Mouse (Mus musculus) left cerebral cortex, adult 6 months (tissue): ENCODE results near the gene Uqcc1. TPM values are rescaled to one million over a fixed set of nuclear protein-coding genes. Genes with fewer than 3 reads are reported as not detected.

ENCODE experiments used
- long read RNA-seq, 2 experiments: library from polyadenylated mRNA; unstranded; transcript quantifications; one replicate each; pipeline ENCODE4 v2.0.0; 2019 to 2020
- polyA plus RNA-seq: library from polyadenylated mRNA; unstranded; fragments of <200 nt; fragmentation: Nextera tagmentation; gene quantifications from 2 replicates; pipeline ENCODE4 v1.2.3, GENCODE M21; 2021

The Uqcc1 gene
- polyA plus RNA-seq = 53.9 and 71.2 TPM in 2 replicates
- long read RNA-seq, experiment 1, transcript Uqcc1-204 (10 exons, 2,633 nt) = major isoform, 465 of 595 reads
- long read RNA-seq, experiment 1, transcript Uqcc1-207 (10 exons, 2,413 nt) = minor isoform, 33 of 595 reads
- long read RNA-seq, experiment 1, partial matches to known transcripts = 48 of 595 reads
- long read RNA-seq, experiment 1, other reads (novel, unspliced or antisense) = 48 of 595 reads
- long read RNA-seq, experiment 2, transcript Uqcc1-204 (10 exons, 2,633 nt) = major isoform, 52 of 75 reads
- long read RNA-seq, experiment 2, partial matches to known transcripts = 11 of 75 reads
- long read RNA-seq, experiment 2, other reads (novel, unspliced or antisense) = 11 of 75 reads

DNA sequence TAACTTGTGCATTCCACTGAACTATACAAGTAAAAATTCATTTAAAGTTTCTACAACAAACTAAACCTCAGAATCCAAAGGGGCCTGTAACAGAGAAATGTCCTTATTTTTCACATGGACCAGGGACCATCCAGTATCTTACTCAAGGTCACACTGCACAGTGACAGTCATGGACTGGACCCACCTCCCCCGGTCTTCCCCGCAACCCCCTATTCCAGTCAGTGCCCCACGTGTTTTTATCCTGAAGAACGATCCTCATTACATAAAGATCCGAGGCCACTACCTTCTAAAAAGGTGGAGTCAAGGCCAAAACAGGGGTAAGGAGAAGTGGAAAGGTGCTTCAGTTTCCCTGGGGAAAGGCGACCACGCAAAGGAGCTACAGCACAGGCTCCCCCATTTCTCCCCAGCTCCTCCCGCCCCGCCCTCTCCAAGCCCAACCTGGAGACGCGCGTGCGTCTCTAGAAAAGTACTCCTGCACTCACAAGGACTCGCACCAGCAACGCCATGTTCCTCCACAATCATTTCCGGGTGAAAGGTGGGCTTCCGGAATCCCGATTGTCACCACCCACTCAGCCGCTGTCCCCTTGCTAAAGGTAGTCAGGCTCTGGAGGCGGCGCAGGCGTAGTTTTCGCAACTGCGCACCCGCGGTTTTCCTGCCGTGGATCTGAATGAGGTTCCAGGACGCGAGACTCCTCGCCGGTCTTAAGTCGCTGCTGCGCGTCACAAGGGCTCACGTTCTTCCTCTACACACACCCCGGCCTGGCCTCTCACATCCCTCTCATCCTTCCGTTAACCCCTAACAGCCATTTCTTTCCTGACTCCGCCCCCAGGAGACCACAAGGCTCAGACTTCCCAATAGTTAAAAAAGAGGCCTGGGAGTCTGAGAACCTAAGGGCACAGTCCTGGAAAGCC lies at the start of gene Uqcc1:
TSS of gene Uqcc1 (minus strand) at position 780 of the 912 bp plus-strand sequence.

DNA sequence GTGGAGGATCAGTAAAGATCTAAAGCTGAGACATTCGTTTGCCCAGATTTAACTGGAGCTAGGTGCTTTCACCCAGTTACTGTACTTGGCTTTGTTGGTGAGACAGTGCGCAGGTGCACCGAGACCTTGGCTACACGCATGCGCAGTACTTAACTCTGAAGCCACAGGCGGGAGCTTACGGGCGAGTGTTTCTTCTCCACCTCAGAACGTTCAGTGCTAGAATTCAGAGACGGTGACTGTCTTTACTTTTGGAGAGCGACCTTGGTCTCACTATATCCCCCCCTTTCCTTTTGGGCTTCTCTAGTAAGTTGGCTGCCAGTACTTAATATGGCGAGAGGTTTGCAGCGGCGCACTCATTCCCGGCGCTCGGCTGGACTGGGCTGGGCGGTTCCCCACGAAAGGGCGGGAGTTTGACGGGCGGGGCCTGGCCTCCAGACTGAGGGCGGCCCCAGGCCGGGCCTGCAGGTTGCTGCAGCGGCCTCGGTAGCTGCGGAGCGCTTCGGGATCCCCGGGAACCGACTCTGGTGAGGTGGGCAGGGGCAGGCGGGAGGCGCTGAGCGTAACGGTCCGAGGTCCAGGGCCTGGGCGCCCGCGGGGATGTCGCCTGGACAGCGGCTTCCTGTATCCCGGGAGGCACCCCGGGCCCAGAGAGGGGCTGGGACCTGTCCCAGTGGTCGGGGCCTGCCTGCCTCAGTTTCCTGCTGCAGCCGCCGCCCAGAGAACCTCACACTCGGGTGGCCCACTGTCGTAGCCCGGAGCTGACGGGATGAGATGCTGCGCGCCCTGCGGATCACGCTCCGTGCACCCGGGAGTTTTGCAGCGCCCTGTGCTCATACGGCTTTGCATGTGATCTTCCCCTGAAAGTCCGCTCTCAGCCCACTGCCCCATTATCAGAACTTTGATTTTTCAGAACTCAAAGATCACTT lies 26.3 kb upstream of the Uqcc1 start, which contains the start of gene Cep250:
TSS of gene Cep250 (plus strand) at position 325 of the 926 bp plus-strand sequence.

DNA sequence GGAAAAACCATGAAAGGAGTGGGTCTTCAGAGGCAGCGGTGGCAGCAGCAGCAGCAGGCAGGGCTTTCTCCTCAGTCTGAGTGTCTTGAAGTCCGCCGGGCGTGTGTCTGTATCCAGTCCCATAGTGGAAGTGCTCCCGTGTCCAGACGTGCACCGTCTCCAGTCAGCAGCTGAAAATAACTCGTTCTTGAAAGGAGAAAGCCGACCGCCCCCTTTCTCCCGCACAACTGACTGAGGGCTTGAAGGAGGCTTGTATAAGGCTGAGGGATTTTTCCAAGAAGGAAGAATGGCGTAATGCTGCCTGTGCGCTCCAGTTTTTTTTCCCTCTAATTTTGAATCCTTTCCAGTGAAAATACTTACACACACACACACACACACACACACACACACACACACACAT lies 15.0 kb upstream of the Uqcc1 start, which contains the start of gene Gdf5:
TSS of gene Gdf5 (minus strand) at position 244 of the 400 bp plus-strand sequence.

DNA sequence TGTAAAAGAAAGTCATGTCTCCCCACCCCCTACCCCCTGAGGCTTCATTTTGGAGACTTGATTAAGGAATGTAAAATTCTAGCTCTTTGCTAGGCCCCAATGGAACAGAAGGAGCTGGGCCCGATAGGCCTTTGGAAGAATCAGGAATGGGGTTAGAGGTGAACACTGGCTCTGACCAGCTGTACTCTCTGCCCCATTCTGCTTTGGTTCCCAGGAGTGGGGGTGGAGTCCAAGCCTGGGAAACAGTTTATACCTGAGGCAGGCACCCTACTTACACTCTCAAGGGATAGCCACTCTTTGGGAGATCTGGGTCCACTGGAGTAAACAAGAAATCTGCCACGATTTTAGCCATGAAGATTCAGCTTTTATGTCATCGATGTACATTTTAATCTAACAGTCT lies 10.6 kb upstream of the Uqcc1 start, which contains the start of gene Gm15557:
TSS of gene Gm15557 (plus strand) at position 48 of the 400 bp plus-strand sequence.

GRCm38 (mm10) chr2:155834732-155835131 lies 95.4 kb downstream of the Uqcc1 start, which contains the start of gene Fam83c:
TSS of gene Fam83c (minus strand) at chr2:155834854.

DNA sequence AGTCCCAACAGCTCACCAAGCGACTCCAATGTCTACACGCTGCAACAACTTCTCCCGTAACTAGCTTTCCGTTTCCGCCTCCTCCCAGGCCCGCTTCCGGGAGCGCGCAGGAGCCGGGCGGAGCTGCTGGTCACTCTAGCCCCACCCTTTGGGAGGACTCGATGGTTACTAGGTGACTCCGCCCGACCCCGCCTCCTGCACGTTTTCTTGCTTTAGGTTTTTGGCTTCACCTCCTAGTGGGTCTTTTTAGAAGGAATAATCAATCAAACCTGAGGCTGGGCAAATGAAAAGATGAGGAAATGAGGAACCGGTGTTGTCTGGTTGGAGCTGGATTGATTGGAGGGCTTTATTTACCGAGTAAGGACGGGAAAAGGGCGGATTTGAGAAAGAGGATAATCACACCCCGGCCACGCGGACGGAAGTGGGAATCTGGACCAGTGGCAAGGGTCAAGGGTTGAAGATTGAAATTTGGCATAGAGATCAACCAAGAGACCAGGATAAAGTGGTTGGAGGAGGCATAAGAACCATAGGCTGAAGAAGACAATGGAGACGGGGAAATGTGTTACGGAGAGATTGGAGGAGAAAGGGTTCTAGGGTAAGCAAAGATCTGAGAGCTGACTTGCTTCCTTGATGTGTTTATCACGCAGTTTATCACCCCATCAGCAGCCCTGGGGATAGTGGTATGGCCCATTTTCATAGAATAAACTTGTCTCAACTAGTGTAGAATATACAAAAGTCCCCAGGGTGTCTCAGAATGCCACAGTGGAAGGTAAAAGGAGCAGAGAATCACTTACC lies 103.3 kb downstream of the Uqcc1 start, which contains the start of gene Eif6:
TSS of gene Eif6 (minus strand) at position 296 of the 795 bp plus-strand sequence.

GRCm38 (mm10) chr2:155819392-155819448 lies 110.9 kb downstream of the Uqcc1 start, which contains the start of gene BC029722:
TSS of gene BC029722 (minus strand) at chr2:155819426.

Other genes with a start within 250 kb of the Uqcc1 start
- gene Trpc4ap, start 237.9 kb downstream of the Uqcc1 start, polyA plus RNA-seq = 34.4 and 134 TPM in 2 replicates
- gene Edem2, start 200.8 kb downstream of the Uqcc1 start, polyA plus RNA-seq = 17.8 and 18.2 TPM in 2 replicates
- gene Gm17581, start 194.4 kb downstream of the Uqcc1 start, polyA plus RNA-seq = not detected in 2 replicates
- gene Procr, start 179.2 kb downstream of the Uqcc1 start, polyA plus RNA-seq = 0.58 and 0.70 TPM in 2 replicates
- gene Mmp24, start 155.0 kb downstream of the Uqcc1 start, polyA plus RNA-seq = 2.1 and 2.4 TPM in 2 replicates
- 74.3 and 108 TPM in 2 replicates for gene BC029722, start 110.9 kb downstream of the Uqcc1 start, polyA plus RNA-seq
- 88.0 and 121 TPM in 2 replicates for gene Eif6, start 103.4 kb downstream of the Uqcc1 start, polyA plus RNA-seq
- gene Fam83c, start 95.5 kb downstream of the Uqcc1 start, polyA plus RNA-seq = 0.05 and 0.06 TPM in 2 replicates
- not detected in 2 replicates for gene Gm15557, start 10.4 kb upstream of the Uqcc1 start, polyA plus RNA-seq
- 0.20 and 0.58 TPM in 2 replicates for gene Gdf5, start 15.1 kb upstream of the Uqcc1 start, polyA plus RNA-seq
- gene Cep250, start 26.1 kb upstream of the Uqcc1 start, polyA plus RNA-seq = 3.9 and 4.1 TPM in 2 replicates
- gene 6430550D23Rik, start 77.7 kb upstream of the Uqcc1 start, polyA plus RNA-seq = 0.26 and 0.33 TPM in 2 replicates
- 363 and 436 TPM in 2 replicates for gene Ergic3, start 77.7 kb upstream of the Uqcc1 start, polyA plus RNA-seq
- gene Fer1l4, start 122.6 kb upstream of the Uqcc1 start, polyA plus RNA-seq = not detected in 2 replicates
- 2.8 and 3.0 TPM in 2 replicates for gene Spag4, start 134.9 kb upstream of the Uqcc1 start, polyA plus RNA-seq
- 9.6 and 13.1 TPM in 2 replicates for gene Cpne1, start 181.7 kb upstream of the Uqcc1 start, polyA plus RNA-seq
- gene Rbm12, start 181.7 kb upstream of the Uqcc1 start, polyA plus RNA-seq = 5.7 and 7.7 TPM in 2 replicates
- gene Gm28036, start 196.8 kb upstream of the Uqcc1 start, polyA plus RNA-seq = 5.1 and 5.2 TPM in 2 replicates
- gene Romo1, start 213.7 kb upstream of the Uqcc1 start, polyA plus RNA-seq = 495 and 586 TPM in 2 replicates
- gene Nfs1, start 213.9 kb upstream of the Uqcc1 start, polyA plus RNA-seq = 42.5 and 54.2 TPM in 2 replicates
- gene Rbm39, start 249.9 kb upstream of the Uqcc1 start, polyA plus RNA-seq = 190 and 225 TPM in 2 replicates